Mouse (Mus musculus) layer of hippocampus, postnatal 25 days (tissue): ENCODE results near the gene Gsg1. TPM values are rescaled to one million over a fixed set of nuclear protein-coding genes. Genes with fewer than 3 reads are reported as not detected.

ENCODE experiments used
- DNase-seq, 2 experiments: peaks; one replicate each; pipeline ENCODE4 v3.0.0; 2022; ENCODE audit warnings: mixed read lengths in 2 of 2, low spot score in 1 of 2; ENCODE audit errors: extremely low spot score in 1 of 2
- total RNA-seq, 2 experiments: library from RNA; stranded (reverse); gene quantifications; 2 replicates each; pipeline ENCODE4 v1.2.3; 2021

Gsg1 gene
- total RNA-seq = not detected

GRCm38 (mm10) chr6:135254153-135254552 is at the start of gene Gsg1:
Gsg1 (minus strand) TSS chr6:135254351.
- no peak for DNase-seq

GRCm38 (mm10) chr6:135302421-135303125 is 48.4 kb upstream of the Gsg1 start:
- no peak for DNase-seq

GRCm38 (mm10) chr6:135300469-135300868 is 46.3 kb upstream of the Gsg1 start:
- DNase-seq = no peak

GRCm38 (mm10) chr6:135299024-135299550 is 44.9 kb upstream of the Gsg1 start:
- no peak for DNase-seq

- no peak for DNase-seq
These were observed 43.4 kb upstream of the Gsg1 start for GRCm38 (mm10) chr6:135297570-135297969.

- DNase-seq = no peak
These were observed 42.1 kb upstream of the Gsg1 start for GRCm38 (mm10) chr6:135296267-135296666.

- peak in 1 of 2 experiments; percentile 12 for DNase-seq
These were observed 41.1 kb upstream of the Gsg1 start for GRCm38 (mm10) chr6:135295082-135295861.

- no peak for DNase-seq
These were observed 40.0 kb upstream of the Gsg1 start for GRCm38 (mm10) chr6:135294150-135294549.

GRCm38 (mm10) chr6:135292391-135292790 is 38.2 kb upstream of the Gsg1 start:
- no peak for DNase-seq

- DNase-seq = no peak
These were observed 25.7 kb upstream of the Gsg1 start for GRCm38 (mm10) chr6:135279856-135280255.

GRCm38 (mm10) chr6:135279286-135279685 is 25.1 kb upstream of the Gsg1 start:
- DNase-seq = no peak

- DNase-seq = no peak
These were observed 24.2 kb upstream of the Gsg1 start for GRCm38 (mm10) chr6:135278302-135278701.

GRCm38 (mm10) chr6:135276474-135277295 is 22.5 kb upstream of the Gsg1 start:
- no peak for DNase-seq

- DNase-seq = no peak
These were observed 21.1 kb upstream of the Gsg1 start for GRCm38 (mm10) chr6:135275231-135275630.

- DNase-seq = no peak
These were observed 18.9 kb upstream of the Gsg1 start for GRCm38 (mm10) chr6:135273066-135273465.

- DNase-seq = no peak
These were observed 17.6 kb upstream of the Gsg1 start for GRCm38 (mm10) chr6:135271761-135272160.

GRCm38 (mm10) chr6:135269626-135270025 is 15.5 kb upstream of the Gsg1 start:
- no peak for DNase-seq

- DNase-seq = no peak
These were observed 14.2 kb upstream of the Gsg1 start for GRCm38 (mm10) chr6:135268392-135268791.

GRCm38 (mm10) chr6:135267221-135267620 is 13.1 kb upstream of the Gsg1 start:
- DNase-seq = no peak

- no peak for DNase-seq
These were observed 11.9 kb upstream of the Gsg1 start for GRCm38 (mm10) chr6:135266056-135266455.

- no peak for DNase-seq
These were observed 10.0 kb upstream of the Gsg1 start for GRCm38 (mm10) chr6:135264136-135264535.
